In genomic region chr7:139266886-139267870, GRCm38 (mm10) we compare ENCODE assay signal across 8 mouse cellular contexts. TPM values are rescaled to one million over a fixed set of nuclear protein-coding genes. Genes with fewer than 3 reads are reported as not detected.
DNase-seq lines count a peak whose midpoint lies in the region; ATAC-seq and TF ChIP-seq lines count a peak whose summit lies in the region.

No protein-coding gene starts in this region.

- H3K9ac ChIP-seq in lung, embryonic 16.5 days (ENCODE audit: low read length), result peak overlapping the region; percentile 17; the same call in 1 of the 2 replicates
- H3K9ac ChIP-seq in liver, embryonic 12.5 days, result no peak overlapping the region
- H3K9ac ChIP-seq in forebrain, embryonic 13.5 days, result no peak overlapping the region

- H3K27me3 ChIP-seq in heart, embryonic 10.5 days (ENCODE audit: insufficient read depth, poor library complexity, severe bottlenecking), result no peaks in the 10 kb centered on the region
- no peaks in the 10 kb centered on the region for H3K27me3 ChIP-seq in C2C12 (ENCODE audit: control insufficient read depth, insufficient read depth, insufficient read length)
- no peaks in the 10 kb centered on the region for H3K27me3 ChIP-seq in lung, embryonic 16.5 days (ENCODE audit: control insufficient read depth, insufficient read depth, low read depth, low read length)
- no peaks in the 10 kb centered on the region for H3K27me3 ChIP-seq in liver, embryonic 12.5 days (replicated peaks)
- H3K27me3 ChIP-seq in forebrain, embryonic 13.5 days, result no peaks in the 10 kb centered on the region

- H3K4me1 ChIP-seq in heart, embryonic 10.5 days, result peaks cover 55% of the 10 kb centered on the region
- H3K4me1 ChIP-seq in lung, embryonic 16.5 days (replicated peaks; ENCODE audit: control insufficient read depth, insufficient read depth, low read length), result peaks cover 37% of the 10 kb centered on the region
- H3K4me1 ChIP-seq in liver, embryonic 12.5 days, result peaks cover 3% of the 10 kb centered on the region
- H3K4me1 ChIP-seq in forebrain, embryonic 13.5 days, result peaks cover 8% of the 10 kb centered on the region; the same call in 1 of the 2 replicates

- no peak for DNase-seq in heart, embryonic 10.5 days (ENCODE audit: low spot score)
- DNase-seq in heart, adult 9 months (ENCODE audit: low spot score in 2 of 2), result no peak
- DNase-seq in testis, postnatal 10 days (ENCODE audit: low spot score), result no peak

- H3K27ac ChIP-seq in heart, embryonic 10.5 days, result peak overlapping the region; percentile 69; the same call in 1 of the 2 replicates
- H3K27ac ChIP-seq in lung, embryonic 16.5 days (ENCODE audit: low read length), result peak overlapping the region; percentile 62
- no peak overlapping the region for H3K27ac ChIP-seq in liver, embryonic 12.5 days
- H3K27ac ChIP-seq in forebrain, embryonic 13.5 days, result no peak overlapping the region

- H3K4me2 ChIP-seq in lung, embryonic 16.5 days (ENCODE audit: low read depth, low read length), result no peak overlapping the region
- H3K4me2 ChIP-seq in liver, embryonic 12.5 days, result no peak overlapping the region
- no peak overlapping the region for H3K4me2 ChIP-seq in forebrain, embryonic 13.5 days

- no peak overlapping the region for H3ac ChIP-seq in C2C12 (ENCODE audit: control insufficient read depth, insufficient read length, low read depth)

- no peaks in the 10 kb centered on the region for H3K79me3 ChIP-seq in C2C12 (ENCODE audit: low read depth)

- no peak for TF ChIP-seq CTCF in C2C12 (IDR thresholded peaks at IDR 0.05; ENCODE audit: control insufficient read depth, insufficient read depth, insufficient read length)

- WGBS in heart, embryonic 10.5 days, result 57% methylated on average over 8 of the region's 8 CpGs
- WGBS in lung, embryonic 16.5 days, result 45% methylated on average over 8 of the region's 8 CpGs
- 61% methylated on average over 8 of the region's 8 CpGs for WGBS in liver, embryonic 12.5 days (ENCODE audit: insufficient replicate concordance)
- WGBS in forebrain, embryonic 13.5 days, result 76% methylated on average over 8 of the region's 8 CpGs

- no peak overlapping the region for H3K4me3 ChIP-seq in heart, embryonic 10.5 days
- H3K4me3 ChIP-seq in C2C12 (ENCODE audit: insufficient read depth, poor library complexity, severe bottlenecking), result no peak overlapping the region
- no peak overlapping the region for H3K4me3 ChIP-seq in lung, embryonic 16.5 days (ENCODE audit: low read length)
- no peak overlapping the region for H3K4me3 ChIP-seq in liver, embryonic 12.5 days
- no peak overlapping the region for H3K4me3 ChIP-seq in forebrain, embryonic 13.5 days

- ATAC-seq in common myeloid progenitor, adult 5-6 weeks (replicated peaks; ENCODE audit: low read depth, poor library complexity, severe bottlenecking), result peak; percentile 74
- no peak for ATAC-seq in lung, embryonic 16.5 days (ENCODE audit: low read depth)
- ATAC-seq in liver, embryonic 12.5 days, result no peak
- ATAC-seq in forebrain, embryonic 13.5 days, result no peak

- peaks cover 26% of the 10 kb centered on the region for H3K36me3 ChIP-seq in heart, embryonic 10.5 days
- peaks cover 12% of the 10 kb centered on the region for H3K36me3 ChIP-seq in C2C12 (ENCODE audit: control insufficient read depth, insufficient read depth)
- peaks cover 3% of the 10 kb centered on the region; the same call in 1 of the 2 replicates for H3K36me3 ChIP-seq in lung, embryonic 16.5 days (ENCODE audit: control insufficient read depth, insufficient read depth, low read length)
- peaks cover 2% of the 10 kb centered on the region; the same call in 1 of the 2 replicates for H3K36me3 ChIP-seq in liver, embryonic 12.5 days
- no peaks in the 10 kb centered on the region for H3K36me3 ChIP-seq in forebrain, embryonic 13.5 days (ENCODE audit: poor library complexity, severe bottlenecking)

- no peaks in the 10 kb centered on the region for H3K9me3 ChIP-seq in heart, embryonic 10.5 days
- no peaks in the 10 kb centered on the region for H3K9me3 ChIP-seq in lung, embryonic 16.5 days (ENCODE audit: control insufficient read depth, low read length)
- no peaks in the 10 kb centered on the region for H3K9me3 ChIP-seq in liver, embryonic 12.5 days (replicated peaks)
- H3K9me3 ChIP-seq in forebrain, embryonic 13.5 days (replicated peaks), result no peaks in the 10 kb centered on the region

- H3K79me2 ChIP-seq in C2C12 (ENCODE audit: control insufficient read depth, insufficient read depth), result peaks cover 11% of the 10 kb centered on the region

TF ChIP-seq in C2C12, 6 proteins besides CTCF, POLR2A, EP300 and RAD21:
- TF ChIP-seq FOSL1 (IDR thresholded peaks at IDR 0.05; ENCODE audit: insufficient read depth, low read length, poor library complexity, severe bottlenecking) (no peak), MYOD1 (IDR thresholded peaks at IDR 0.05; ENCODE audit: control insufficient read depth, insufficient read length, low read depth) (no peak), MYOG (IDR thresholded peaks at IDR 0.05; ENCODE audit: control insufficient read depth, extremely low read depth, insufficient read length) (no peak), MAX (IDR thresholded peaks at IDR 0.05) (no peak), CEBPB (IDR thresholded peaks at IDR 0.05; ENCODE audit: low read depth) (no peak), USF1 (IDR thresholded peaks at IDR 0.05; ENCODE audit: low read depth) (peak; percentile 74)
TF ChIP-seq in C2C12: peak in this region for 1.

RNA-seq across cellular contexts. Expression of gene Pwwp2b, which starts 18.9 kb away (rescaled TPM):
- polyA plus RNA-seq in heart, embryonic 10.5 days (2016; fragmentation: Nextera tagmentation; extraction: Ambion mirVana), result 10.5 and 11.1 TPM in 2 replicates
- 15.8 TPM for polyA plus RNA-seq in C2C12 (2012; fragmentation: generic; extraction: Trizol)
- 3.8 TPM in 2 replicates for total RNA-seq in common myeloid progenitor, adult 5-6 weeks (2017)
- 14.8 and 16.8 TPM in 2 replicates for polyA plus RNA-seq in lung, embryonic 16.5 days (2015; fragmentation: Nextera tagmentation; extraction: Ambion mirVana)
- 2.3 and 2.7 TPM in 2 replicates for polyA plus RNA-seq in liver, embryonic 12.5 days (2016; fragmentation: Nextera tagmentation; extraction: Ambion mirVana)
- 4.5 and 4.7 TPM in 2 replicates for polyA plus RNA-seq in forebrain, embryonic 13.5 days (2015; fragmentation: Nextera tagmentation; extraction: Ambion mirVana)

RNA-seq across cellular contexts. Expression of gene Stk32c, which starts 54.1 kb away (rescaled TPM):
- polyA plus RNA-seq in heart, embryonic 10.5 days (2016; fragmentation: Nextera tagmentation; extraction: Ambion mirVana), result not detected in 2 replicates
- 2.6 TPM for polyA plus RNA-seq in C2C12 (2012; fragmentation: generic; extraction: Trizol)
- 0.92 TPM in 1 of 2 replicates, not detected in the other for total RNA-seq in common myeloid progenitor, adult 5-6 weeks (2017)
- 0.18 TPM in 1 of 2 replicates, not detected in the other for polyA plus RNA-seq in lung, embryonic 16.5 days (2015; fragmentation: Nextera tagmentation; extraction: Ambion mirVana)
- not detected in 2 replicates for polyA plus RNA-seq in liver, embryonic 12.5 days (2016; fragmentation: Nextera tagmentation; extraction: Ambion mirVana)
- 0.50 and 0.89 TPM in 2 replicates for polyA plus RNA-seq in forebrain, embryonic 13.5 days (2015; fragmentation: Nextera tagmentation; extraction: Ambion mirVana)

RNA-seq across cellular contexts. Expression of gene Lrrc27, which starts 54.4 kb away (rescaled TPM):
- polyA plus RNA-seq in heart, embryonic 10.5 days (2016; fragmentation: Nextera tagmentation; extraction: Ambion mirVana), result 4.5 TPM in 2 replicates
- 5.4 TPM for polyA plus RNA-seq in C2C12 (2012; fragmentation: generic; extraction: Trizol)
- 1.3 and 3.0 TPM in 2 replicates for total RNA-seq in common myeloid progenitor, adult 5-6 weeks (2017)
- polyA plus RNA-seq in lung, embryonic 16.5 days (2015; fragmentation: Nextera tagmentation; extraction: Ambion mirVana), result 3.3 and 4.3 TPM in 2 replicates
- 0.52 and 0.80 TPM in 2 replicates for polyA plus RNA-seq in liver, embryonic 12.5 days (2016; fragmentation: Nextera tagmentation; extraction: Ambion mirVana)
- polyA plus RNA-seq in forebrain, embryonic 13.5 days (2015; fragmentation: Nextera tagmentation; extraction: Ambion mirVana), result 3.6 and 3.7 TPM in 2 replicates

Comparison
In these comparisons a context has a peak if more than half of its experiments do, and no peak if none do; other contexts are left out.
1. H3K27ac ChIP-seq: peak in heart, embryonic 10.5 days (single experiment) and lung, embryonic 16.5 days (single experiment); none in liver, embryonic 12.5 days (single experiment) and forebrain, embryonic 13.5 days (single experiment).